Mouse (Mus musculus) small intestine, adult 2 months (tissue): ENCODE results near the gene Syne3. TPM values are rescaled to one million over a fixed set of nuclear protein-coding genes. Genes with fewer than 3 reads are reported as not detected.

ENCODE experiments used
- H3K27ac ChIP-seq: fragments of 200-500 bp; 2 replicates; pipeline ENCODE4 v1.5.1; 2012; ENCODE audit warnings: low read depth, low read length, control low read depth, inconsistent platforms; ENCODE audit not compliant: insufficient read depth
- H3K27me3 ChIP-seq: fragments of 200-500 bp; 2 replicates; pipeline ENCODE4 v1.6.1; 2012; ENCODE audit warnings: mild to moderate bottlenecking, moderate library complexity, low read length, inconsistent platforms; ENCODE audit not compliant: control insufficient read depth, insufficient read depth
- H3K36me3 ChIP-seq: fragments of 200-500 bp; 2 replicates; pipeline ENCODE4 v1.6.1; 2012; ENCODE audit warnings: mild to moderate bottlenecking, low read length, control low read depth, inconsistent platforms; ENCODE audit not compliant: control insufficient read depth, insufficient read depth
- H3K4me1 ChIP-seq: fragments of 200-500 bp; 2 replicates; pipeline ENCODE4 v1.6.1; 2012; ENCODE audit warnings: low read length, inconsistent platforms, mixed read lengths; ENCODE audit not compliant: control insufficient read depth, insufficient read depth, insufficient read length
- H3K4me3 ChIP-seq: fragments of 200-500 bp; 2 replicates; pipeline ENCODE4 v1.5.1; 2012; ENCODE audit warnings: low read depth, mild to moderate bottlenecking, control low read depth, inconsistent platforms, low read length, moderate library complexity
- CTCF ChIP-seq: fragments of 200-500 bp; IDR thresholded peaks from 2 replicates; pipeline ENCODE4 v1.5.1; 2012; ENCODE audit warnings: low read depth, mild to moderate bottlenecking, control low read depth, inconsistent platforms, low read length, moderate library complexity, mixed read lengths; ENCODE audit not compliant: insufficient replicate concordance, insufficient read length; ENCODE audit errors: extremely low read depth
- POLR2A ChIP-seq: fragments of 200-500 bp; IDR thresholded peaks from 2 replicates; pipeline ENCODE4 v1.6.1; 2012; ENCODE audit warnings: low read depth, mild to moderate bottlenecking, control low read depth, inconsistent platforms, low read length, moderate library complexity
- WGBS: fragments of 180-500 bp; shearing (Covaris S2); methylation state at CpG from one replicate; pipeline ENCODE4 v1.1.7; 2018; 5-methylcytosine and 5-hydroxymethylcytosine counted together
- polyA plus RNA-seq: library from polyadenylated mRNA; depleted of rRNA; stranded (reverse); fragments of >200 nt; gene quantifications from 2 replicates; pipeline ENCODE4 v1.2.3, GENCODE M21; 2012; rRNA removed

Syne3 gene
- polyA plus RNA-seq, result 0.88 and 1.3 TPM in 2 replicates

GRCm38 (mm10) chr12:105009370-105010212 is at the start of gene Syne3:
Gene Syne3, minus strand, starts transcription at chr12:105009809.
- H3K27me3 ChIP-seq, result peaks cover 2% of the 10 kb centered on the region; the same call in 1 of the 2 replicates
- peak within 1 kb of the TSS; percentile 87 for H3K4me3 ChIP-seq
- no peak for TF ChIP-seq POLR2A
- no peak for TF ChIP-seq CTCF
- no peaks in the 10 kb centered on the region for H3K36me3 ChIP-seq
- under 1% methylated on average over 65 of the region's 66 CpGs for WGBS
- no peak within 1 kb of the TSS for H3K27ac ChIP-seq
- peaks cover 30% of the 10 kb centered on the region for H3K4me1 ChIP-seq

GRCm38 (mm10) chr12:105055308-105055707 is 45.7 kb upstream of the Syne3 start:
- 59% methylated on average over 6 of the region's 6 CpGs for WGBS

GRCm38 (mm10) chr12:105054041-105054440 is 44.4 kb upstream of the Syne3 start:
- H3K27ac ChIP-seq, result no peak overlapping the region
- no peaks in the 10 kb centered on the region for H3K27me3 ChIP-seq
- 92% methylated on average over 15 of the region's 15 CpGs for WGBS
- H3K4me3 ChIP-seq, result no peak overlapping the region
- TF ChIP-seq CTCF (no peak), POLR2A (no peak)
- no peaks in the 10 kb centered on the region for H3K4me1 ChIP-seq
- H3K36me3 ChIP-seq, result no peaks in the 10 kb centered on the region

More at GRCm38 (mm10) chr12:105055308-105055707, 45.7 kb upstream of the Syne3 start:
- Histone ChIP-seq H3K27ac (no peak overlapping the region), H3K4me1 (no peaks in the 10 kb centered on the region), H3K4me3 (no peak overlapping the region), H3K36me3 (no peaks in the 10 kb centered on the region), H3K27me3 (no peaks in the 10 kb centered on the region)
- no peak for TF ChIP-seq POLR2A
- TF ChIP-seq CTCF, result no peak

- Histone ChIP-seq H3K36me3 (no peaks in the 10 kb centered on the region), H3K27me3 (no peaks in the 10 kb centered on the region), H3K4me3 (no peak overlapping the region), H3K4me1 (no peaks in the 10 kb centered on the region), H3K27ac (no peak overlapping the region)
- 17% methylated on average over 4 of the region's 4 CpGs for WGBS
- TF ChIP-seq POLR2A (no peak), CTCF (peak; percentile 77; the same call in 1 of the 2 replicates)
Observed at GRCm38 (mm10) chr12:105050898-105051297, 41.3 kb upstream of the Syne3 start.

DNA sequence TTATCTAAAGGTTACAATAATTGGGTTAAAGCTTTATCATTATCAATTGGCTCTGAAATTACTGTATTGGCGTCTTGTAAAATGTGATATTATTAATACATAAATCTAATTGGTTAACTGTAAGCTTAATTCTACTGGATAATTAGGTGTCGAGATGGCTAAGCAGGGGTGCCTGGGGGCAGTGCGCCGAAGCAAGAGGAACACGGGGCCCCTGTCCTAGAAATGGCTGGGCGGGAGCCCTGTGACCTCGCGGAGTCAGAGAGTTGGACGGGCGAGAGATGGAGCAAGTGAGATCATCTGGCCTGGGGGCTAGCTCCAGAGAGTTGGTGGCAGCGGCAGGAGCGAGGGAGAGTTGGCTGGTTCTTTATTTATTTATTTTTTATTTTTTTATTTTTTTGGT is 40.2 kb upstream of the Syne3 start:
- 72% methylated on average over 12 of the region's 12 CpGs for WGBS
- TF ChIP-seq POLR2A (no peak), CTCF (no peak)
- no peaks in the 10 kb centered on the region for H3K4me1 ChIP-seq

GRCm38 (mm10) chr12:105048301-105048863 is 38.8 kb upstream of the Syne3 start:
- Histone ChIP-seq H3K27ac (no peak overlapping the region), H3K36me3 (no peaks in the 10 kb centered on the region), H3K4me3 (no peak overlapping the region), H3K27me3 (no peaks in the 10 kb centered on the region), H3K4me1 (no peaks in the 10 kb centered on the region; the same call in 1 of the 2 replicates)
- TF ChIP-seq POLR2A (no peak), CTCF (no peak)
- 57% methylated on average over 17 of the region's 17 CpGs for WGBS

More for the DNA sequence above, 40.2 kb upstream of the Syne3 start:
- Histone ChIP-seq H3K4me3 (no peak overlapping the region), H3K36me3 (no peaks in the 10 kb centered on the region), H3K27ac (no peak overlapping the region), H3K27me3 (no peaks in the 10 kb centered on the region)

DNA sequence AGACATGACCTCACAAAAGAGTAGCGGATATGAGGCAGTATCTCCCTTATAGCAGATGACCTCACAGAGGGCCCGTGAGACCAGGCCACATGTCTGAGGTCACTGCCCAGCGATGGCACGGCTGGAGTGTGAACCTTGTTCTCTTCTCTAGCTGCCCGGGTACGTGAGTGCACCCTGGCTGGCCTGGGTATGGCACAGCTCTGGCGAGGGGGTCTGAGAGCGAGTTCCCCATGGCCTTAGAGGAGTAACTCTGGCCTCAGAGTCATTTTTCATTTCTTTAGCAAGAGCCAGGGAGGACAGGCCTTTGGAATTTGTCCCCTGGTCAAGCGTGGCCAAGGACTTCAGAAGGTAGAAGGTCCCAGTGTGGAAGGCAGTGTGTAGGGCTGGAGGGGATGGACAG is 35.2 kb upstream of the Syne3 start:
- no peak overlapping the region for H3K27ac ChIP-seq
- TF ChIP-seq POLR2A (no peak), CTCF (no peak)
- H3K4me3 ChIP-seq, result no peak overlapping the region
- peaks cover under 1% of the 10 kb centered on the region for H3K4me1 ChIP-seq
- WGBS, result 81% methylated on average over 9 of the region's 9 CpGs
- H3K27me3 ChIP-seq, result no peaks in the 10 kb centered on the region
- peaks cover 21% of the 10 kb centered on the region for H3K36me3 ChIP-seq
